Mouse (Mus musculus): Measurements from ENCODE around the gene Met. TPM values are rescaled to one million over a fixed set of nuclear protein-coding genes. Genes with fewer than 3 reads are reported as not detected.

The Met gene
- polyA plus RNA-seq, 1 experiment from 2014 or later, result 12.3 TPM

DNA sequence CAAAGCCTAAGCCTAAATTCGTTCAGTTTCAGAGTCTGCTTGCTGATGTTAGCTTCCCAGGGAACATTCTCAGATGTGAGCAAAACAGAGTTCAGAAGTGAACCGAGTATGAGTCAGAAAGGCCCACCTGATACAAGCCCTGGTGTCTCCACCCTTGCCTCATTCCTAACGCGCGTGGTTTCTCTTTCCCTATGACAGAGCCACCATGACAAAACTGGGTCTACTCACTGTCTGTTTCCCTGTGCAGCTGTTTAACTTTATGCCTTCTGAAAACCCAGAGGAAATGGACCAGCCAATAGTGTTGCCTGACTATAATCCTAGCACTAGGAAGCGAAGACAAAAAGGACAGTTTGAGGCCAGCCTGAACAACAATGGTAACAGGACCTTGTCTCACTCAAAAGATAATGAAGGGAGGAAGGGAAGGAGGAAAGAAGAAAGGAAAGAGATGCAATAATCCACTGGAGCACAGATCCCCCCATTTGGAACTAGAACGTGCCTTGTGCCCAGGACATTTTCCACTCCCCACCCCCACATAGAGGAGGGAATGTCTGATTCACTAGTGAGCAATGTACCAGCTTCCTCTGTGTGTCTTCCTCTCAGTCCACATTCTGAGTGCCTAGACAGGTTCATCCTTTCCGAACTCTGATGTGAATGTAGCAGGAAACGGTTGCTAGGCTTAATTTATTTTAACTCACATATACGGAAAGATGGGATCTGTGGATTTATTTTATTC, 15.4 kb downstream of the Met start:
- no peak overlapping the region for H3K27ac ChIP-seq (replicated peaks; ENCODE audit: low read depth, low read length)
- no peak overlapping the region for H3K4me2 ChIP-seq (ENCODE audit: low read depth, severe bottlenecking)
- ATAC-seq (ENCODE audit: insufficient number of reproducible peaks, low FRiP score, low TSS enrichment, low read depth) (no peak), DNase-seq (ENCODE audit: low spot score) (no peak)
- 86% methylated on average over 10 of the region's 10 CpGs for WGBS
- no peaks in the 10 kb centered on the region for H3K9me3 ChIP-seq (ENCODE audit: control insufficient read depth, low read length)
- no peak overlapping the region for H3K4me3 ChIP-seq (ENCODE audit: low read depth, low read length)
- no peaks in the 10 kb centered on the region for H3K4me1 ChIP-seq (ENCODE audit: control insufficient read depth, insufficient read depth, low read length)
- H3K27me3 ChIP-seq (ENCODE audit: control insufficient read depth, insufficient read depth, low read length), result no peaks in the 10 kb centered on the region
- no peaks in the 10 kb centered on the region for H3K36me3 ChIP-seq (ENCODE audit: control insufficient read depth, insufficient read depth, low read length)
- H3K9ac ChIP-seq (ENCODE audit: low read length), result no peak overlapping the region

DNA sequence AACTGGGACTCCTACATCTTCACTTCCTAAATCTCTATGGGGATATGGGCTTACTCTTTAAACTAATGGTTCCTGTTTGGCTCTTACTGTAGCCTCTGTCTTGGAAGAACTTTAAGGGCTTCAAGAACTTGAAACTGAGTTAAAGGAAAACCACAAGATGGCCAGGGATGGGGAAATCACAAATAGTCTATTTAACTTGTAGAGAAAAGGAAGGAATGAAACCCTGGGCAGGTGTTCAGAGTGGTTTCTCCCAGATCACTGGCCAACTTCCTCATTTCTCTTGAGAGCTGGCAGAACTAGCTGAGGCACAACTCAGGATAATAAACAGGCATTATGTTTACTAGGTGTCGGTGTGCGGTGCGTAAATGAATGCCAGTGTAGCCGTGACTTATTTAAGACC, 17.5 kb downstream of the Met start:
- DNase-seq (ENCODE audit: low spot score) (no peak), ATAC-seq (ENCODE audit: insufficient number of reproducible peaks, low FRiP score, low TSS enrichment, low read depth) (no peak)
- H3K4me1 ChIP-seq (ENCODE audit: control insufficient read depth, insufficient read depth, low read length), result no peaks in the 10 kb centered on the region
- no peak overlapping the region for H3K27ac ChIP-seq (replicated peaks; ENCODE audit: low read depth, low read length)
- no peak overlapping the region for H3K4me2 ChIP-seq (ENCODE audit: low read depth, severe bottlenecking)
- no peaks in the 10 kb centered on the region for H3K9me3 ChIP-seq (ENCODE audit: control insufficient read depth, low read length)
- H3K36me3 ChIP-seq (ENCODE audit: control insufficient read depth, insufficient read depth, low read length), result no peaks in the 10 kb centered on the region
- H3K27me3 ChIP-seq (ENCODE audit: control insufficient read depth, insufficient read depth, low read length), result no peaks in the 10 kb centered on the region
- H3K4me3 ChIP-seq (ENCODE audit: low read depth, low read length), result no peak overlapping the region
- no peak overlapping the region for H3K9ac ChIP-seq (ENCODE audit: low read length)
- WGBS, result 63% methylated on average over 4 of the region's 4 CpGs

GRCm38 (mm10) chr6:17485244-17485643, 21.6 kb downstream of the Met start:
- ATAC-seq (ENCODE audit: insufficient number of reproducible peaks, low FRiP score, low TSS enrichment, low read depth) (no peak), DNase-seq (ENCODE audit: low spot score) (no peak)
- Histone ChIP-seq H3K4me2 (ENCODE audit: low read depth, severe bottlenecking) (no peak overlapping the region), H3K27me3 (ENCODE audit: control insufficient read depth, insufficient read depth, low read length) (no peaks in the 10 kb centered on the region), H3K4me1 (ENCODE audit: control insufficient read depth, insufficient read depth, low read length) (no peaks in the 10 kb centered on the region), H3K36me3 (ENCODE audit: control insufficient read depth, insufficient read depth, low read length) (no peaks in the 10 kb centered on the region), H3K9ac (ENCODE audit: low read length) (no peak overlapping the region), H3K4me3 (ENCODE audit: low read depth, low read length) (no peak overlapping the region), H3K27ac (replicated peaks; ENCODE audit: low read depth, low read length) (no peak overlapping the region), H3K9me3 (ENCODE audit: control insufficient read depth, low read length) (no peaks in the 10 kb centered on the region)
- 89% methylated on average over 5 of the region's 5 CpGs for WGBS

DNA sequence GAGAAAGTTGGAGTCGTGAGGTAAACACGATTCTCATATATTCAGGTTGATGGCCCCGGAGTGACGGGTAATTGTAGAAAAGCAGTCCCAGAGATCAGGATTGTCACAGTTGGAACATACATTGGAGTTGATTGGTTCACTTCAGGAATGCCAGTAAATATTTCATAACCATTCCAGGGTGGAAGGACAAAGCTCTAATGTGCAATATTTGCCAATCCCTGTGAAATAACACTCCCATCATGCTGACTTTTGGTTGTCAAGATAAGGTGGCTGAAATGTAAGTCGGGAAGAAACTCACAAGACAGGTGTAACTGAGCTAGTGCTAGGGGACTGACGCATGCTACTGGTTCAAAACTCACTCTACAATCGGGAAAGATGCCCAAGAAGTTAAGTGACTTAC, 22.2 kb downstream of the Met start:
- 91% methylated on average over 7 of the region's 7 CpGs for WGBS
- no peak for DNase-seq (ENCODE audit: low spot score)
- Histone ChIP-seq H3K27ac (replicated peaks; ENCODE audit: low read depth, low read length) (no peak overlapping the region), H3K4me2 (ENCODE audit: low read depth, severe bottlenecking) (no peak overlapping the region), H3K27me3 (ENCODE audit: control insufficient read depth, insufficient read depth, low read length) (no peaks in the 10 kb centered on the region), H3K9me3 (ENCODE audit: control insufficient read depth, low read length) (no peaks in the 10 kb centered on the region), H3K9ac (ENCODE audit: low read length) (no peak overlapping the region), H3K36me3 (ENCODE audit: control insufficient read depth, insufficient read depth, low read length) (no peaks in the 10 kb centered on the region), H3K4me1 (ENCODE audit: control insufficient read depth, insufficient read depth, low read length) (0 out of 2 replicates have a peak, but pooled peaks cover under 1% of the 10 kb centered on the region), H3K4me3 (ENCODE audit: low read depth, low read length) (no peak overlapping the region)
- ATAC-seq (ENCODE audit: insufficient number of reproducible peaks, low FRiP score, low TSS enrichment, low read depth), result no peak

DNA sequence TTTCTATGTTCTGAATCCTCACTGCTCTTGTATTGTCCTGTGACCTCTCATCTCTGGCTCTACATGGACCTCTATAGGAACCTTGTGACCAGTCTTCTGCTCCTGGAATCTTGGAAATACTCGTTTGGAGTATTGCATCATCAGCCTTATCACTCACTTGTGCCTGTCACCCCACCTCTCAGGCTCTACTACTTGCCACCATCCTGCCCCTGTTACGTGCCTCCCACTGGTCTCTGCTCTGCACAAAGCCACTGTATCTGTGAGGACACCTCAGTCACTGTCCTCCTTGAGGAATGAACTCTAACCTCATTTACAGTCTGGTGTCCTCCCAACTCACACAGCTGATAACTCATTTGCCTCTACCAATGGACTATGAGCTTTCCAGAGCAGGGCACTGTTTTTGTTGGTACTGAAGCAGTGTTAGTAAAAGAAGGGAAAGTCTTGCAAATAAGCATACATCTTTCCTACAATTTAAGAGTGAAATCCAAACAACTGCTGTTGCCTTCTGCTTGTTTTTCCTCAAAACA, 24.8 kb downstream of the Met start:
- no peak overlapping the region for H3K9ac ChIP-seq (ENCODE audit: low read length)
- ATAC-seq (ENCODE audit: insufficient number of reproducible peaks, low FRiP score, low TSS enrichment, low read depth) (no peak), DNase-seq (ENCODE audit: low spot score) (no peak)
- H3K27ac ChIP-seq (replicated peaks; ENCODE audit: low read depth, low read length), result no peak overlapping the region
- no peak overlapping the region for H3K4me2 ChIP-seq (ENCODE audit: low read depth, severe bottlenecking)
- H3K36me3 ChIP-seq (ENCODE audit: control insufficient read depth, insufficient read depth, low read length), result no peaks in the 10 kb centered on the region
- no peaks in the 10 kb centered on the region for H3K27me3 ChIP-seq (ENCODE audit: control insufficient read depth, insufficient read depth, low read length)
- no peaks in the 10 kb centered on the region for H3K9me3 ChIP-seq (ENCODE audit: control insufficient read depth, low read length)
- no peak overlapping the region for H3K4me3 ChIP-seq (ENCODE audit: low read depth, low read length)
- 0 out of 2 replicates have a peak, but pooled peaks cover 3% of the 10 kb centered on the region for H3K4me1 ChIP-seq (ENCODE audit: control insufficient read depth, insufficient read depth, low read length)
- WGBS, result 74% methylated on average over 2 of the region's 2 CpGs

- Histone ChIP-seq H3K27me3 (ENCODE audit: control insufficient read depth, insufficient read depth, low read length) (no peaks in the 10 kb centered on the region), H3K36me3 (ENCODE audit: control insufficient read depth, insufficient read depth, low read length) (no peaks in the 10 kb centered on the region), H3K27ac (replicated peaks; ENCODE audit: low read depth, low read length) (no peak overlapping the region), H3K4me3 (ENCODE audit: low read depth, low read length) (no peak overlapping the region), H3K4me2 (ENCODE audit: low read depth, severe bottlenecking) (no peak overlapping the region), H3K9ac (ENCODE audit: low read length) (no peak overlapping the region), H3K9me3 (ENCODE audit: control insufficient read depth, low read length) (no peaks in the 10 kb centered on the region), H3K4me1 (ENCODE audit: control insufficient read depth, insufficient read depth, low read length) (0 out of 2 replicates have a peak, but pooled peaks cover 3% of the 10 kb centered on the region)
- no peak for ATAC-seq (ENCODE audit: insufficient number of reproducible peaks, low FRiP score, low TSS enrichment, low read depth)
- no peak for DNase-seq (ENCODE audit: low spot score)
- WGBS, result 81% methylated on average over 2 of the region's 2 CpGs
Observed at GRCm38 (mm10) chr6:17490786-17491185, 27.2 kb downstream of the Met start.

- ATAC-seq (ENCODE audit: insufficient number of reproducible peaks, low FRiP score, low TSS enrichment, low read depth) (no peak), DNase-seq (ENCODE audit: low spot score) (no peak)
- WGBS, result 91% methylated on average over 10 of the region's 10 CpGs
- no peak overlapping the region for H3K4me3 ChIP-seq (ENCODE audit: low read depth, low read length)
- H3K27ac ChIP-seq (replicated peaks; ENCODE audit: low read depth, low read length), result no peak overlapping the region
- no peak overlapping the region for H3K4me2 ChIP-seq (ENCODE audit: low read depth, severe bottlenecking)
- H3K9ac ChIP-seq (ENCODE audit: low read length), result no peak overlapping the region
- H3K36me3 ChIP-seq (ENCODE audit: control insufficient read depth, insufficient read depth, low read length), result no peaks in the 10 kb centered on the region
- no peaks in the 10 kb centered on the region for H3K27me3 ChIP-seq (ENCODE audit: control insufficient read depth, insufficient read depth, low read length)
- H3K4me1 ChIP-seq (ENCODE audit: control insufficient read depth, insufficient read depth, low read length), result 0 out of 2 replicates have a peak, but pooled peaks cover 3% of the 10 kb centered on the region
- no peaks in the 10 kb centered on the region for H3K9me3 ChIP-seq (ENCODE audit: control insufficient read depth, low read length)
Observed at GRCm38 (mm10) chr6:17491502-17491901, 27.9 kb downstream of the Met start.

DNA sequence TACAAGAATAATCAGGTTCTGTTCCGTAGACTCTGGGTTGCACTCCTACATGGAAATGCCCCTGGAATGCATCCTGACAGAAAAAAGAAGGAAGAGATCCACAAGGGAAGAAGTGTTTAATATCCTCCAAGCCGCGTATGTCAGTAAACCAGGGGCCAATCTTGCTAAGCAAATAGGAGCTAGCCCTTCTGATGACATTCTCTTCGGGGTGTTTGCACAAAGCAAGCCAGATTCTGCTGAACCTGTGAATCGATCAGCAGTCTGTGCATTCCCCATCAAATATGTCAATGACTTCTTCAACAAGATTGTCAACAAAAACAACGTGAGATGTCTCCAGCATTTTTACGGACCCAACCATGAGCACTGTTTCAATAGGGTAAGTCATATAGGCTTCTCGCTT, 28.5 kb downstream of the Met start:
- no peak overlapping the region for H3K4me3 ChIP-seq (ENCODE audit: low read depth, low read length)

More for the DNA sequence above, 28.5 kb downstream of the Met start:
- no peak for ATAC-seq (ENCODE audit: insufficient number of reproducible peaks, low FRiP score, low TSS enrichment, low read depth)
- no peak for DNase-seq (ENCODE audit: low spot score)
- no peak overlapping the region for H3K27ac ChIP-seq (replicated peaks; ENCODE audit: low read depth, low read length)
- H3K4me2 ChIP-seq (ENCODE audit: low read depth, severe bottlenecking), result no peak overlapping the region
- peaks cover 7% of the 10 kb centered on the region; the same call in 1 of the 2 replicates for H3K4me1 ChIP-seq (ENCODE audit: control insufficient read depth, insufficient read depth, low read length)
- H3K9ac ChIP-seq (ENCODE audit: low read length), result no peak overlapping the region
- no peaks in the 10 kb centered on the region for H3K9me3 ChIP-seq (ENCODE audit: control insufficient read depth, low read length)
- 94% methylated on average over 8 of the region's 8 CpGs for WGBS
- H3K36me3 ChIP-seq (ENCODE audit: control insufficient read depth, insufficient read depth, low read length), result no peaks in the 10 kb centered on the region
- H3K27me3 ChIP-seq (ENCODE audit: control insufficient read depth, insufficient read depth, low read length), result no peaks in the 10 kb centered on the region
